Mouse (Mus musculus) limb, embryonic 10.5 days (tissue): Measurements from ENCODE around the gene Lrrc37a. TPM values are rescaled to one million over a fixed set of nuclear protein-coding genes. Genes with fewer than 3 reads are reported as not detected.
"Not testable (repeated sequence)": the region's sequence is repeated elsewhere in the genome, so short reads cannot be mapped to it uniquely, and the experiment has no call there.

Source experiments
- DNase-seq: peaks from one replicate; pipeline ENCODE4 v3.0.0-alpha.2; 2017; ENCODE audit warnings: low spot score
- H3K27ac ChIP-seq: fragments of 300-500 bp; sonication (generic); 2 replicates; pipeline ENCODE4 v1.5.1; 2016; ENCODE audit warnings: mild to moderate bottlenecking
- H3K27me3 ChIP-seq: fragments of 300-500 bp; sonication (generic); 2 replicates; pipeline ENCODE4 v1.6.1; 2016; ENCODE audit warnings: low read depth, mild to moderate bottlenecking; ENCODE audit not compliant: poor library complexity, severe bottlenecking
- H3K36me3 ChIP-seq: fragments of 300-500 bp; sonication (generic); 2 replicates; pipeline ENCODE4 v1.6.1; 2016; ENCODE audit warnings: mild to moderate bottlenecking, moderate library complexity
- H3K4me1 ChIP-seq: fragments of 300-500 bp; sonication (generic); 2 replicates; pipeline ENCODE4 v1.6.1; 2016
- H3K4me3 ChIP-seq: fragments of 300-500 bp; sonication (generic); 2 replicates; pipeline ENCODE4 v1.5.1; 2016; ENCODE audit warnings: mild to moderate bottlenecking, moderate library complexity
- H3K9me3 ChIP-seq: fragments of 300-500 bp; sonication (generic); replicated peaks from 2 replicates; pipeline ENCODE4 v1.6.1; 2016; ENCODE audit warnings: mild to moderate bottlenecking
- WGBS: fragments of 180-500 bp; shearing (Covaris S2); methylation state at CpG from one replicate; pipeline ENCODE4 v1.1.7; 2016; 5-methylcytosine and 5-hydroxymethylcytosine counted together
- polyA plus RNA-seq: library from polyadenylated mRNA; unstranded; fragments of >200 nt; fragmentation: Nextera tagmentation; extraction: Ambion mirVana; gene quantifications from 2 replicates; pipeline ENCODE4 v1.2.1, GENCODE M21; 2016

The Lrrc37a gene
- polyA plus RNA-seq, 1 experiment from 2014 or later = not detected

GRCm38 (mm10) chr11:103411981-103412949 lies 92.1 kb downstream of the Lrrc37a start, which contains the start of gene Plekhm1:
Gene Plekhm1, minus strand, starts transcription at chr11:103412687.
- no peaks in the 10 kb centered on the region for H3K27me3 ChIP-seq
- H3K4me1 ChIP-seq = peaks cover 14% of the 10 kb centered on the region
- peak within 1 kb of the TSS; percentile 87 for H3K27ac ChIP-seq
- under 1% methylated on average over 67 of the region's 67 CpGs for WGBS
- peak within 1 kb of the TSS; percentile 93 for H3K4me3 ChIP-seq
- DNase-seq = peak; percentile 97
- H3K9me3 ChIP-seq = no peaks in the 10 kb centered on the region
- peaks cover 3% of the 10 kb centered on the region; the same call in 1 of the 2 replicates for H3K36me3 ChIP-seq

- Histone ChIP-seq H3K27ac (no peak overlapping the region), H3K27me3 (no peaks in the 10 kb centered on the region), H3K9me3 (no peaks in the 10 kb centered on the region), H3K4me3 (no peak overlapping the region; the same call in 1 of the 2 replicates), H3K4me1 (peaks cover 14% of the 10 kb centered on the region), H3K36me3 (peaks cover 5% of the 10 kb centered on the region; the same call in 1 of the 2 replicates)
- DNase-seq = no peak
- 79% methylated on average over 1 of the region's 1 CpGs for WGBS
Measured at GRCm38 (mm10) chr11:103411301-103411700, 93.1 kb downstream of the Lrrc37a start.

GRCm38 (mm10) chr11:103408880-103409279 lies 95.5 kb downstream of the Lrrc37a start:
- Histone ChIP-seq H3K36me3 (peaks cover 15% of the 10 kb centered on the region), H3K9me3 (no peaks in the 10 kb centered on the region), H3K4me3 (no peak overlapping the region), H3K4me1 (peaks cover 14% of the 10 kb centered on the region), H3K27me3 (no peaks in the 10 kb centered on the region), H3K27ac (no peak overlapping the region)
- 94% methylated on average over 13 of the region's 13 CpGs for WGBS
- DNase-seq = no peak

GRCm38 (mm10) chr11:103407136-103407535 lies 97.3 kb downstream of the Lrrc37a start:
- H3K27me3 ChIP-seq, DNase-seq, H3K9me3 ChIP-seq, H3K27ac ChIP-seq, H3K4me1 ChIP-seq, H3K4me3 ChIP-seq: not testable (repeated sequence)
- peaks cover 28% of the 10 kb centered on the region for H3K36me3 ChIP-seq
- WGBS = 73% methylated on average over 5 of the region's 5 CpGs

- Histone ChIP-seq H3K27me3 (no peaks in the 10 kb centered on the region), H3K4me3 (no peak overlapping the region), H3K27ac (no peak overlapping the region), H3K4me1 (peaks cover 2% of the 10 kb centered on the region; the same call in 1 of the 2 replicates), H3K36me3 (peaks cover 28% of the 10 kb centered on the region), H3K9me3 (no peaks in the 10 kb centered on the region)
- WGBS = 78% methylated on average over 7 of the region's 7 CpGs
- DNase-seq = no peak
Measured at GRCm38 (mm10) chr11:103406551-103406950, 97.8 kb downstream of the Lrrc37a start.

GRCm38 (mm10) chr11:103405814-103406213 lies 98.6 kb downstream of the Lrrc37a start:
- H3K4me3 ChIP-seq = no peak overlapping the region
- no peaks in the 10 kb centered on the region for H3K27me3 ChIP-seq
- H3K36me3 ChIP-seq = peaks cover 31% of the 10 kb centered on the region
- no peak for DNase-seq
- no peaks in the 10 kb centered on the region for H3K9me3 ChIP-seq
- H3K27ac ChIP-seq = no peak overlapping the region
- no peaks in the 10 kb centered on the region for H3K4me1 ChIP-seq
- 92% methylated on average over 1 of the region's 1 CpGs for WGBS

GRCm38 (mm10) chr11:103404618-103405017 lies 99.8 kb downstream of the Lrrc37a start:
- DNase-seq = no peak
- no peaks in the 10 kb centered on the region for H3K27me3 ChIP-seq
- peaks cover 31% of the 10 kb centered on the region for H3K36me3 ChIP-seq
- no peak overlapping the region for H3K27ac ChIP-seq
- no peaks in the 10 kb centered on the region for H3K4me1 ChIP-seq
- H3K9me3 ChIP-seq = no peaks in the 10 kb centered on the region
- no peak overlapping the region for H3K4me3 ChIP-seq

- H3K4me1 ChIP-seq = no peaks in the 10 kb centered on the region
- no peaks in the 10 kb centered on the region for H3K27me3 ChIP-seq
- no peaks in the 10 kb centered on the region for H3K9me3 ChIP-seq
- H3K4me3 ChIP-seq = no peak overlapping the region
- WGBS = 60% methylated on average over 4 of the region's 4 CpGs
- DNase-seq = no peak
- H3K27ac ChIP-seq = no peak overlapping the region
- peaks cover 28% of the 10 kb centered on the region for H3K36me3 ChIP-seq
Measured at GRCm38 (mm10) chr11:103403776-103404175, 100.6 kb downstream of the Lrrc37a start.

GRCm38 (mm10) chr11:103402738-103403137 lies 101.7 kb downstream of the Lrrc37a start:
- Histone ChIP-seq H3K36me3 (peaks cover 28% of the 10 kb centered on the region), H3K4me3 (no peak overlapping the region), H3K9me3 (no peaks in the 10 kb centered on the region), H3K4me1 (no peaks in the 10 kb centered on the region), H3K27me3 (no peaks in the 10 kb centered on the region), H3K27ac (no peak overlapping the region)
- DNase-seq = no peak
- 92% methylated on average over 5 of the region's 5 CpGs for WGBS

GRCm38 (mm10) chr11:103402198-103402597 lies 102.2 kb downstream of the Lrrc37a start:
- H3K27ac ChIP-seq = no peak overlapping the region
- no peak overlapping the region for H3K4me3 ChIP-seq
- H3K9me3 ChIP-seq = no peaks in the 10 kb centered on the region
- WGBS = 72% methylated on average over 2 of the region's 2 CpGs
- H3K27me3 ChIP-seq = no peaks in the 10 kb centered on the region
- H3K36me3 ChIP-seq = peaks cover 28% of the 10 kb centered on the region
- no peak for DNase-seq
- H3K4me1 ChIP-seq = no peaks in the 10 kb centered on the region

Other genes with a start within 250 kb of the Lrrc37a start
- gene Map3k14, start 237.1 kb downstream of the Lrrc37a start, polyA plus RNA-seq = 2.8 TPM in 2 replicates
- 5.3 and 8.2 TPM in 2 replicates for gene Arhgap27, start 140.9 kb downstream of the Lrrc37a start, polyA plus RNA-seq
- gene Plekhm1, start 91.9 kb downstream of the Lrrc37a start, polyA plus RNA-seq = 7.6 and 8.2 TPM in 2 replicates
- not detected in 2 replicates for gene Gm884, start 116.5 kb upstream of the Lrrc37a start, polyA plus RNA-seq
- not detected in 2 replicates for gene Lyzl6, start 134.3 kb upstream of the Lrrc37a start, polyA plus RNA-seq
- 0.48 and 1.0 TPM in 2 replicates for gene Rprml, start 145.0 kb upstream of the Lrrc37a start, polyA plus RNA-seq
- gene Gosr2, start 193.3 kb upstream of the Lrrc37a start, polyA plus RNA-seq = 94.5 and 108 TPM in 2 replicates
- 1.1 and 1.2 TPM in 2 replicates for gene Wnt9b, start 245.2 kb upstream of the Lrrc37a start, polyA plus RNA-seq